Mouse (Mus musculus): ENCODE results near the gene Olfr550. TPM values are rescaled to one million over a fixed set of nuclear protein-coding genes. Genes with fewer than 3 reads are reported as not detected.

Olfr550 gene
- polyA plus RNA-seq, 1 experiment: not detected

GRCm38 (mm10) chr7:102564999-102565997, 5.9 kb upstream of the Olfr550 start, which contains the start of gene Trim21:
TSS of gene Trim21 (minus strand) at chr7:102565486.
- Histone ChIP-seq H3K36me3 (ENCODE audit: control insufficient read depth, insufficient read depth, low read length) (no peaks in the 10 kb centered on the region), H3K4me3 (ENCODE audit: control insufficient read depth, low read depth, low read length) (peak within 1 kb of the TSS; percentile 87), H3K27me3 (ENCODE audit: control insufficient read depth, insufficient read depth, low read length) (no peaks in the 10 kb centered on the region), H3K4me1 (ENCODE audit: control insufficient read depth, insufficient read depth, low read length) (no peaks in the 10 kb centered on the region), H3K27ac (ENCODE audit: control insufficient read depth, insufficient read depth, low read depth, low read length) (0 out of 2 replicates have a peak within 1 kb of the TSS, but pooled peaks have one; percentile 13)
- TF ChIP-seq CTCF (IDR thresholded peaks at IDR 0.05; ENCODE audit: control insufficient read depth, insufficient read depth, insufficient replicate concordance, low read depth, low read length) (no peak), POLR2A (IDR thresholded peaks at IDR 0.05; ENCODE audit: control insufficient read depth, low read depth, low read length) (no peak)

GRCm38 (mm10) chr7:102566219-102566618, 5.0 kb upstream of the Olfr550 start:
- TF ChIP-seq CTCF (IDR thresholded peaks at IDR 0.05; ENCODE audit: control insufficient read depth, insufficient read depth, insufficient replicate concordance, low read depth, low read length) (no peak), POLR2A (IDR thresholded peaks at IDR 0.05; ENCODE audit: control insufficient read depth, low read depth, low read length) (no peak)
- no peaks in the 10 kb centered on the region for H3K4me1 ChIP-seq (ENCODE audit: control insufficient read depth, insufficient read depth, low read length)
- no peaks in the 10 kb centered on the region for H3K36me3 ChIP-seq (ENCODE audit: control insufficient read depth, insufficient read depth, low read length)
- no peak overlapping the region for H3K4me3 ChIP-seq (ENCODE audit: control insufficient read depth, low read depth, low read length)
- H3K27ac ChIP-seq (ENCODE audit: control insufficient read depth, insufficient read depth, low read depth, low read length): no peak overlapping the region
- no peaks in the 10 kb centered on the region for H3K27me3 ChIP-seq (ENCODE audit: control insufficient read depth, insufficient read depth, low read length)

GRCm38 (mm10) chr7:102573174-102573830, 2.1 kb downstream of the Olfr550 start:
- H3K4me3 ChIP-seq (ENCODE audit: control insufficient read depth, low read depth, low read length): no peak overlapping the region
- H3K27me3 ChIP-seq (ENCODE audit: control insufficient read depth, insufficient read depth, low read length): no peaks in the 10 kb centered on the region
- no peak overlapping the region for H3K27ac ChIP-seq (ENCODE audit: control insufficient read depth, insufficient read depth, low read depth, low read length)
- TF ChIP-seq POLR2A (IDR thresholded peaks at IDR 0.05; ENCODE audit: control insufficient read depth, low read depth, low read length) (no peak), CTCF (IDR thresholded peaks at IDR 0.05; ENCODE audit: control insufficient read depth, insufficient read depth, insufficient replicate concordance, low read depth, low read length) (no peak)
- no peaks in the 10 kb centered on the region for H3K4me1 ChIP-seq (ENCODE audit: control insufficient read depth, insufficient read depth, low read length)
- H3K36me3 ChIP-seq (ENCODE audit: control insufficient read depth, insufficient read depth, low read length): no peaks in the 10 kb centered on the region

GRCm38 (mm10) chr7:102575998-102576397, 4.8 kb downstream of the Olfr550 start:
- Histone ChIP-seq H3K27me3 (ENCODE audit: control insufficient read depth, insufficient read depth, low read length) (no peaks in the 10 kb centered on the region), H3K4me3 (ENCODE audit: control insufficient read depth, low read depth, low read length) (no peak overlapping the region), H3K27ac (ENCODE audit: control insufficient read depth, insufficient read depth, low read depth, low read length) (no peak overlapping the region), H3K36me3 (ENCODE audit: control insufficient read depth, insufficient read depth, low read length) (no peaks in the 10 kb centered on the region), H3K4me1 (ENCODE audit: control insufficient read depth, insufficient read depth, low read length) (no peaks in the 10 kb centered on the region)
- no peak for TF ChIP-seq POLR2A (IDR thresholded peaks at IDR 0.05; ENCODE audit: control insufficient read depth, low read depth, low read length)
- no peak for TF ChIP-seq CTCF (IDR thresholded peaks at IDR 0.05; ENCODE audit: control insufficient read depth, insufficient read depth, insufficient replicate concordance, low read depth, low read length)

GRCm38 (mm10) chr7:102591786-102592185, 20.5 kb downstream of the Olfr550 start, which contains the start of gene Olfr551:
TSS of gene Olfr551 (minus strand) at chr7:102591886.
- no peak for TF ChIP-seq CTCF (IDR thresholded peaks at IDR 0.05; ENCODE audit: control insufficient read depth, insufficient read depth, insufficient replicate concordance, low read depth, low read length)
- TF ChIP-seq POLR2A (IDR thresholded peaks at IDR 0.05; ENCODE audit: control insufficient read depth, low read depth, low read length): no peak
- H3K4me3 ChIP-seq (ENCODE audit: control insufficient read depth, low read depth, low read length): no peak within 1 kb of the TSS
- no peaks in the 10 kb centered on the region for H3K27me3 ChIP-seq (ENCODE audit: control insufficient read depth, insufficient read depth, low read length)
- no peak within 1 kb of the TSS for H3K27ac ChIP-seq (ENCODE audit: control insufficient read depth, insufficient read depth, low read depth, low read length)
- no peaks in the 10 kb centered on the region for H3K36me3 ChIP-seq (ENCODE audit: control insufficient read depth, insufficient read depth, low read length)
- H3K4me1 ChIP-seq (ENCODE audit: control insufficient read depth, insufficient read depth, low read length): no peaks in the 10 kb centered on the region

GRCm38 (mm10) chr7:102597378-102598031, 26.3 kb downstream of the Olfr550 start, which contains the start of gene Olfr552:
TSS of gene Olfr552 (plus strand) at chr7:102597770.
- TF ChIP-seq POLR2A (IDR thresholded peaks at IDR 0.05; ENCODE audit: control insufficient read depth, low read depth, low read length) (no peak), CTCF (IDR thresholded peaks at IDR 0.05; ENCODE audit: control insufficient read depth, insufficient read depth, insufficient replicate concordance, low read depth, low read length) (no peak)
- H3K27me3 ChIP-seq (ENCODE audit: control insufficient read depth, insufficient read depth, low read length): no peaks in the 10 kb centered on the region
- H3K27ac ChIP-seq (ENCODE audit: control insufficient read depth, insufficient read depth, low read depth, low read length): no peak within 1 kb of the TSS
- H3K4me3 ChIP-seq (ENCODE audit: control insufficient read depth, low read depth, low read length): no peak within 1 kb of the TSS
- H3K36me3 ChIP-seq (ENCODE audit: control insufficient read depth, insufficient read depth, low read length): no peaks in the 10 kb centered on the region
- H3K4me1 ChIP-seq (ENCODE audit: control insufficient read depth, insufficient read depth, low read length): no peaks in the 10 kb centered on the region
